Mouse (Mus musculus): Measurements from ENCODE around the gene Agk. TPM values are rescaled to one million over a fixed set of nuclear protein-coding genes. Genes with fewer than 3 reads are reported as not detected.

Agk gene
- polyA plus RNA-seq, 1 experiment, result 15.6 TPM

DNA sequence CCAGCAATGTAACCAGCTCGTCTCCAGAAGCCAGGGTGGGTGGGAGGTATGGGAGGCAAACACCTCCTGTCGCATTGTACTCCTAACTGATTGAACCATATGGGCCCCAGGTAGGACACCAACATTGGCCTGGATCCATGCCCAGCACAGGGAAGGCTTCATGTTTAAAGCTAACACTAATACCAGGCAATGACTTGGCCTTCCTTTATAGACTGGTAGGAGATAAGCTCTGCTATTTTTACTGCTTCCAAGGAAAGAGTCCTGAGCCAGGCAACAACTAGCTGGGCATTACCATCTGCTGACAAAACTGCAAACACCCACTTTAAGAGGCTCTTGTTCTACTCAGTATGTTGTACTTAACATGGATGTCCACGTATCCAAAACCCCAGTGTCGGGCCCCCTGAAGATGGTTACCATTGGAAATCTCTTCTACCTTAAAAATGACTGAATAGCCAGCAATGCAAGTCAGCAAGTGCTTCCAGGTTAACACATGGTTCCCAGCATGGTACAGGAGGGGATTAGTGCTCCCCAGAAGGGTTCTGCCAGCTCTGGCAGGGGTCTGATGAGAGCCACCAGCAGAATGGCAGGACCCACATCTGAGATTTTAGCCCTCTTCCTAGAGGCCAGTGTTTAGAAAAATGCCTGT is 78.8 kb downstream of the Agk start:
- Histone ChIP-seq H3K27ac (ENCODE audit: insufficient read depth, low read depth, low read length) (no peak overlapping the region), H3K4me1 (ENCODE audit: control insufficient read depth, insufficient read depth, low read length) (no peaks in the 10 kb centered on the region), H3K4me3 (ENCODE audit: insufficient read depth, low read depth, low read length) (no peak overlapping the region), H3K27me3 (replicated peaks; ENCODE audit: control insufficient read depth, insufficient read depth, low read length) (no peaks in the 10 kb centered on the region), H3K36me3 (ENCODE audit: control insufficient read depth, insufficient read depth, low read length) (peaks cover 5% of the 10 kb centered on the region; the same call in 1 of the 2 replicates)
- DNase-seq, result no peak
- TF ChIP-seq POLR2A (IDR thresholded peaks at IDR 0.05; ENCODE audit: low read depth, low read length) (no peak), CTCF (conservative IDR thresholded peaks at IDR 0.05; ENCODE audit: insufficient read depth, insufficient read length, low read depth, low read length) (no peak)
- 92% methylated on average over 4 of the region's 4 CpGs for WGBS

- DNase-seq, result no peak
- Histone ChIP-seq H3K4me1 (ENCODE audit: control insufficient read depth, insufficient read depth, low read length) (no peaks in the 10 kb centered on the region), H3K36me3 (ENCODE audit: control insufficient read depth, insufficient read depth, low read length) (peaks cover 3% of the 10 kb centered on the region; the same call in 1 of the 2 replicates), H3K4me3 (ENCODE audit: insufficient read depth, low read depth, low read length) (no peak overlapping the region), H3K27me3 (replicated peaks; ENCODE audit: control insufficient read depth, insufficient read depth, low read length) (no peaks in the 10 kb centered on the region), H3K27ac (ENCODE audit: insufficient read depth, low read depth, low read length) (no peak overlapping the region)
- no peak for TF ChIP-seq CTCF (conservative IDR thresholded peaks at IDR 0.05; ENCODE audit: insufficient read depth, insufficient read length, low read depth, low read length)
- no peak for TF ChIP-seq POLR2A (IDR thresholded peaks at IDR 0.05; ENCODE audit: low read depth, low read length)
- 95% methylated on average over 3 of the region's 3 CpGs for WGBS
These were observed 86.1 kb downstream of the Agk start for GRCm38 (mm10) chr6:40411085-40411484.

GRCm38 (mm10) chr6:40413046-40413445 is 88.1 kb downstream of the Agk start:
- no peak overlapping the region for H3K27ac ChIP-seq (ENCODE audit: insufficient read depth, low read depth, low read length)
- H3K4me3 ChIP-seq (ENCODE audit: insufficient read depth, low read depth, low read length), result no peak overlapping the region
- 87% methylated on average over 5 of the region's 5 CpGs for WGBS
- no peaks in the 10 kb centered on the region for H3K27me3 ChIP-seq (replicated peaks; ENCODE audit: control insufficient read depth, insufficient read depth, low read length)
- no peaks in the 10 kb centered on the region for H3K36me3 ChIP-seq (ENCODE audit: control insufficient read depth, insufficient read depth, low read length)
- DNase-seq, result no peak
- TF ChIP-seq CTCF (conservative IDR thresholded peaks at IDR 0.05; ENCODE audit: insufficient read depth, insufficient read length, low read depth, low read length) (no peak), POLR2A (IDR thresholded peaks at IDR 0.05; ENCODE audit: low read depth, low read length) (no peak)
- no peaks in the 10 kb centered on the region for H3K4me1 ChIP-seq (ENCODE audit: control insufficient read depth, insufficient read depth, low read length)

- H3K4me3 ChIP-seq (ENCODE audit: insufficient read depth, low read depth, low read length), result no peak overlapping the region
- no peak overlapping the region for H3K27ac ChIP-seq (ENCODE audit: insufficient read depth, low read depth, low read length)
- TF ChIP-seq POLR2A (IDR thresholded peaks at IDR 0.05; ENCODE audit: low read depth, low read length) (no peak), CTCF (conservative IDR thresholded peaks at IDR 0.05; ENCODE audit: insufficient read depth, insufficient read length, low read depth, low read length) (no peak)
- H3K4me1 ChIP-seq (ENCODE audit: control insufficient read depth, insufficient read depth, low read length), result no peaks in the 10 kb centered on the region
- H3K36me3 ChIP-seq (ENCODE audit: control insufficient read depth, insufficient read depth, low read length), result no peaks in the 10 kb centered on the region
- 91% methylated on average over 3 of the region's 3 CpGs for WGBS
- no peak for DNase-seq
- no peaks in the 10 kb centered on the region for H3K27me3 ChIP-seq (replicated peaks; ENCODE audit: control insufficient read depth, insufficient read depth, low read length)
These were observed 88.6 kb downstream of the Agk start for GRCm38 (mm10) chr6:40413565-40413964.

DNA sequence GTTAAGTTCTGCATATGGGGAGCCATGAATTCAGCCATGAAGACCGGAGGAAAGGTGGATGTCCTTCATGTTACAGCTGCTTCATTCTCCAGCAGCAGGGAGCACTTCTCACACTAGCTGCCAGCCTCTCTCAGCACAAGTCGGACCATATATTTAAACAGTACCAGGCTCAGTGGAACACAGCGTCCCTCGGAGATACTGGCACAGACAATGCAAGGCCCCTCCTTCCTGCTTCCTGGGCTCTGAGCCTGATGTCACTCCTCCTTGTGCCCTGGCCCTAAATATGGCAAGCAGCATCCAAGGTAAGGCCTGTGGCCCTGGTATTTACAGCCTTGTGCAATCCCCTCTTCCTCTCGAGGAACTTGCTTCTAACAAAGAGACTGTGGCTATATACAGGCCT is 90.8 kb downstream of the Agk start:
- Histone ChIP-seq H3K27me3 (replicated peaks; ENCODE audit: control insufficient read depth, insufficient read depth, low read length) (no peaks in the 10 kb centered on the region), H3K4me3 (ENCODE audit: insufficient read depth, low read depth, low read length) (no peak overlapping the region), H3K4me1 (ENCODE audit: control insufficient read depth, insufficient read depth, low read length) (no peaks in the 10 kb centered on the region), H3K27ac (ENCODE audit: insufficient read depth, low read depth, low read length) (no peak overlapping the region), H3K36me3 (ENCODE audit: control insufficient read depth, insufficient read depth, low read length) (no peaks in the 10 kb centered on the region)
- WGBS, result 69% methylated on average over 5 of the region's 5 CpGs
- DNase-seq, result no peak
- no peak for TF ChIP-seq POLR2A (IDR thresholded peaks at IDR 0.05; ENCODE audit: low read depth, low read length)
- no peak for TF ChIP-seq CTCF (conservative IDR thresholded peaks at IDR 0.05; ENCODE audit: insufficient read depth, insufficient read length, low read depth, low read length)

GRCm38 (mm10) chr6:40418386-40418785 is 93.4 kb downstream of the Agk start:
- H3K4me3 ChIP-seq (ENCODE audit: insufficient read depth, low read depth, low read length), result no peak overlapping the region

GRCm38 (mm10) chr6:40421099-40421498 is 96.1 kb downstream of the Agk start:
- WGBS, result 97% methylated on average over 6 of the region's 6 CpGs
- no peak for DNase-seq
- Histone ChIP-seq H3K36me3 (ENCODE audit: control insufficient read depth, insufficient read depth, low read length) (no peaks in the 10 kb centered on the region), H3K27me3 (replicated peaks; ENCODE audit: control insufficient read depth, insufficient read depth, low read length) (no peaks in the 10 kb centered on the region), H3K4me3 (ENCODE audit: insufficient read depth, low read depth, low read length) (no peak overlapping the region), H3K4me1 (ENCODE audit: control insufficient read depth, insufficient read depth, low read length) (no peaks in the 10 kb centered on the region), H3K27ac (ENCODE audit: insufficient read depth, low read depth, low read length) (no peak overlapping the region)
- TF ChIP-seq CTCF (conservative IDR thresholded peaks at IDR 0.05; ENCODE audit: insufficient read depth, insufficient read length, low read depth, low read length) (no peak), POLR2A (IDR thresholded peaks at IDR 0.05; ENCODE audit: low read depth, low read length) (no peak)

More at GRCm38 (mm10) chr6:40418386-40418785, 93.4 kb downstream of the Agk start:
- TF ChIP-seq POLR2A (IDR thresholded peaks at IDR 0.05; ENCODE audit: low read depth, low read length), result no peak
- TF ChIP-seq CTCF (conservative IDR thresholded peaks at IDR 0.05; ENCODE audit: insufficient read depth, insufficient read length, low read depth, low read length), result no peak
- Histone ChIP-seq H3K36me3 (ENCODE audit: control insufficient read depth, insufficient read depth, low read length) (no peaks in the 10 kb centered on the region), H3K27me3 (replicated peaks; ENCODE audit: control insufficient read depth, insufficient read depth, low read length) (no peaks in the 10 kb centered on the region), H3K27ac (ENCODE audit: insufficient read depth, low read depth, low read length) (no peak overlapping the region), H3K4me1 (ENCODE audit: control insufficient read depth, insufficient read depth, low read length) (no peaks in the 10 kb centered on the region)
- 97% methylated on average over 4 of the region's 4 CpGs for WGBS
- no peak for DNase-seq

All from kidney, adult 2 months (tissue).